Mouse (Mus musculus) intestine, embryonic 15.5 days (tissue): ENCODE results near the gene Paqr7. TPM values are rescaled to one million over a fixed set of nuclear protein-coding genes. Genes with fewer than 3 reads are reported as not detected.

Experiments
- ATAC-seq: fragments of 200-750 bp; cut with Nextera tagmentation; 2 replicates; pipeline ENCODE4 v1.8.0; 2017; ENCODE audit warnings: moderate TSS enrichment, moderate library complexity
- H3K27ac ChIP-seq: fragments of 300-500 bp; sonication (generic); 2 replicates; pipeline ENCODE4 v1.5.1; 2015; ENCODE audit warnings: mild to moderate bottlenecking, inconsistent platforms
- H3K27me3 ChIP-seq: fragments of 300-500 bp; sonication (generic); replicated peaks from 2 replicates; pipeline ENCODE4 v1.6.1; 2015; ENCODE audit warnings: inconsistent platforms
- H3K36me3 ChIP-seq: fragments of 300-500 bp; sonication (generic); 2 replicates; pipeline ENCODE4 v1.6.1; 2015; ENCODE audit warnings: inconsistent platforms
- H3K4me1 ChIP-seq: fragments of 300-500 bp; sonication (generic); replicated peaks from 2 replicates; pipeline ENCODE4 v1.6.1; 2015; ENCODE audit warnings: inconsistent platforms
- H3K4me2 ChIP-seq: fragments of 300-500 bp; sonication (generic); replicated peaks from 2 replicates; pipeline ENCODE4 v1.6.1; 2015; ENCODE audit warnings: mild to moderate bottlenecking, inconsistent platforms
- H3K4me3 ChIP-seq: fragments of 300-500 bp; sonication (generic); replicated peaks from 2 replicates; pipeline ENCODE4 v1.5.1; 2015; ENCODE audit warnings: inconsistent platforms
- H3K9ac ChIP-seq: fragments of 300-500 bp; sonication (generic); 2 replicates; pipeline ENCODE4 v1.6.1; 2015; ENCODE audit warnings: inconsistent platforms
- H3K9me3 ChIP-seq: fragments of 300-500 bp; sonication (generic); 2 replicates; pipeline ENCODE4 v1.6.1; 2016; ENCODE audit warnings: inconsistent platforms
- WGBS: fragments of 180-500 bp; shearing (Covaris S2); methylation state at CpG from one replicate; pipeline ENCODE4 v1.1.7; 2015; 5-methylcytosine and 5-hydroxymethylcytosine counted together
- polyA plus RNA-seq: library from polyadenylated mRNA; unstranded; fragments of >200 nt; fragmentation: Nextera tagmentation; extraction: Ambion mirVana; gene quantifications from 2 replicates; pipeline ENCODE4 v1.2.1, GENCODE M21; 2015

Gene Paqr7
- polyA plus RNA-seq, 1 experiment from 2014 or later = 11.5 TPM

DNA sequence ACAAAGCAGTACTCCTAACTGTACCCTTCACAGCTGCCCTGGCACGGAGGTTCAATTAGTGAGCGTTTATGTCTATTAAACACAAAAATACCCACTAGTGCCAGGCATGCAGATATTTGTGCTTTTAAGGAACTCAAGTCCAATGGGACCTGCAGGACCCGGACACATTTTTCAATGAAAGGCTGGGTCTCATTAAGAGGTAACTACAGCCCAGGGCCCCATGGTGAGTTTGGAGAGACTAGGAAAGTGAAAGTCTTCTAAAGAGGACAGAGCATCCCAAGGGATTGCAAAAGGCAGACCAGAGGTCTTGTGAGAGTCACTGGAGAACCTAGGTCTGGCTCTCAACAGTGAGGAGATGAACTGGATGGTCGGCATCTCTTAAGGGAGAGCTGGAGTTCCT, 36.9 kb downstream of the Paqr7 start:
- 84% methylated on average over 4 of the region's 4 CpGs for WGBS
- no peaks in the 10 kb centered on the region for H3K27me3 ChIP-seq
- H3K27ac ChIP-seq = no peak overlapping the region
- peaks cover 18% of the 10 kb centered on the region for H3K36me3 ChIP-seq
- H3K9ac ChIP-seq = 0 out of 2 replicates have a peak overlapping the region, but pooled peaks have one; percentile 81
- H3K4me3 ChIP-seq = no peak overlapping the region; the same call in 1 of the 2 replicates
- no peaks in the 10 kb centered on the region for H3K9me3 ChIP-seq
- peak overlapping the region; percentile 79 for H3K4me2 ChIP-seq
- H3K4me1 ChIP-seq = peaks cover 13% of the 10 kb centered on the region
- no peak for ATAC-seq

DNA sequence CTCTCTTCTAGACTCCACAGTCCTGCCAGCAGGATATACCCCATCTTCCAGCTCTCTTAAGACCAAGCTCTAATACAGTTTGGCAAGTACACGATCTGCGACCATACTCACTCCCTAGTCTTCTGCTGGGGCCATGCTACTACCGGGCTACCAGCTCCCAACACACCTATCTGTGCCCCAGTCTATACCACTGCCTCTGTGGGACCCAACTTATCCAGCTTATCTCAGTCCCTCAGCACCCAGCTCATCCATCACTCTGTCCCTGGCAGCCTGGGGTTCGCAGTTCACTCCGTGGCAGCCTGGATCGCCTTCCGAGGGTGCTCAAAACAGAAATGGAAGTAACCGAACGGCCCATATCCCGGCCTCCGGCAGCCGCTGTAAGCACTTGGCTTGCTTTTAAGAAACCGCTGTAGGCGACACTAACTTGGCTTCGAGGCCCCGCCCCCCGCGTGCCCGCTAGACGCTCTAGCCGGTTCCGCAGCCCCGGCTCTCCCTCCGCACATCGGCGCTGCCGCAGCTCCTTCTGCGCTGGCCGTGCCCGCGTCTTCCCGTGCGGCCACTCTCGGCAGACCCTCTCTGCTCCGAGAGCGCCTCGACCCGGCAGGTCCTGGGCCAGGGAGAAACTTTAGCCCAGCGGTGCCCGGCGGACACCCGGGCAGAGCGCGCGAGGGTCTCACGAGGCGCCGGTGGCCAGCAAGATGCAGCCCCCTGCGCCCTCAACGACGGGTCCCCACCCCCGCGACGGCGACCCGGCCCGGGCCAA, 37.8 kb downstream of the Paqr7 start:
- peaks cover 14% of the 10 kb centered on the region for H3K36me3 ChIP-seq
- under 1% methylated on average over 57 of the region's 57 CpGs for WGBS
- H3K27ac ChIP-seq = peak overlapping the region; percentile 79
- H3K27me3 ChIP-seq = no peaks in the 10 kb centered on the region
- peaks cover 13% of the 10 kb centered on the region for H3K4me1 ChIP-seq
- peak; percentile 22 for ATAC-seq
- H3K4me2 ChIP-seq = peak overlapping the region; percentile 79
- peak overlapping the region; percentile 81 for H3K9ac ChIP-seq
- H3K9me3 ChIP-seq = no peaks in the 10 kb centered on the region
- peak overlapping the region; percentile 98 for H3K4me3 ChIP-seq

DNA sequence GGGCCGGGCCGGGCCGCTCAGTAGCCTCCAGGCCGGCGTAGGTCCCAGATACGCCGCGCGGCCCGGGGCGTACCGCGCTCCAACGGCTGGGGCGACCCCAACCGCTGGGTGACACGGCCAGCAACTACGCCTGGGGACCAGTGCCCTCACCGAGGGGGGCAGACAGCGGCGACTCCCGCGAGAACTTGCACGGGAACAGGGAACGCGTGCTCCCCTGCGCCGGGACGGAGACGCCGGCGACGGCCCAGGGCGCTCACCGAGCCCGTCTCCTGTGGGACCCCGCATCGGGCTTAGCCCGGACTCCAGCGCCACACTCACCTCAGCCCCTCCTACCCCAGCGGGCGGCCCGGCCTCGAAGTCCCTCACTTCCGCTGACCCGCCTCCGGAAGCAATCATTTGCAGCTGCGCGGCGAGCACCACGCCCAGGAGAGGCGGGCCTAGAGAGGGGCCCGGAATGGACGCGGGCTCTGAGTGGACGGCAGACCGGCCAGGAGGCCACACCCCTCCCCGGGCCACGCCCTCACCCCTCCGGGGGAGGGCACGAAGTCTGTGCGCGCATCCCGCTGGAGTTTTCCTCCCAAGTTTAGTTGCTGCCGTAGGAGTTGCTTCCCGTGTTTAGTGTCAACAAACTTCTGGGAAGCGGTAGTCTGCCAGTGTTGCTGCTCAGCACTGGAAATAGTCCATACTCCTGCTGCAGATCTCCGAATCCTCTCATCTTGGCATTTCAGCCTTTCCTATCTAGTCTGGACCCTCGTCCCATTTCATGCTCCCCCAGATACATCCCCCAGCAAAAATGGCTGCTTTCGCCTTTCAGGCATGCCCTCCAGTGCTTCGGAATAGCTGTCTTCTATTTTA, 38.7 kb downstream of the Paqr7 start, which contains the start of gene Mtfr1l:
Gene Mtfr1l, minus strand, starts transcription at position 456 of the 855 bp plus-strand sequence.
- under 1% methylated on average over 71 of the region's 71 CpGs for WGBS
- Histone ChIP-seq H3K9ac (peak within 1 kb of the TSS; percentile 81), H3K36me3 (peaks cover 8% of the 10 kb centered on the region), H3K4me3 (peak within 1 kb of the TSS; percentile 98), H3K27me3 (no peaks in the 10 kb centered on the region), H3K9me3 (no peaks in the 10 kb centered on the region), H3K4me1 (peaks cover 13% of the 10 kb centered on the region), H3K27ac (peak within 1 kb of the TSS; percentile 79), H3K4me2 (peak within 1 kb of the TSS; percentile 79)
- peak; percentile 99 for ATAC-seq

DNA sequence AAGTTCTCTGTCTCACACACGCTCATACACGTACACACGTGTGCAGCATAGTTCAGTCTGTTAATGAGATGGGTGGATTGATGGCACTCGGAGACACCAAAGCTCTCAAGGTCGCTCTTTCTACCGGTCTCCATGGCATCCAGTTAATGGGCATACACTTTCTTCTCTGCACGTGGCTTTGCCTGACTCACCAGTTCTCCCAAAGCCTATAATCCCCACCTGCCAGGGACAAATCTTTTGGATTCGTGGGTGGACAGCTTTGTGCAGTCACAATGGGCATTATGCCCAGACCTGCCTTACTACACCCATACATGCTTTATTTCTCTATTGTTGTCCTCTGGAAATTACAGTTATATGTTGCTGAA, 39.3 kb downstream of the Paqr7 start:
- peak overlapping the region; percentile 79 for H3K4me2 ChIP-seq
- H3K36me3 ChIP-seq = peaks cover 4% of the 10 kb centered on the region; the same call in 1 of the 2 replicates
- H3K9me3 ChIP-seq = no peaks in the 10 kb centered on the region
- H3K9ac ChIP-seq = peak overlapping the region; percentile 49
- peaks cover 13% of the 10 kb centered on the region for H3K4me1 ChIP-seq
- WGBS = 7% methylated on average over 8 of the region's 8 CpGs
- peak overlapping the region; percentile 98 for H3K4me3 ChIP-seq
- peak overlapping the region; percentile 75 for H3K27ac ChIP-seq
- ATAC-seq = peak; percentile 14; the same call in 1 of the 2 replicates
- no peaks in the 10 kb centered on the region for H3K27me3 ChIP-seq

DNA sequence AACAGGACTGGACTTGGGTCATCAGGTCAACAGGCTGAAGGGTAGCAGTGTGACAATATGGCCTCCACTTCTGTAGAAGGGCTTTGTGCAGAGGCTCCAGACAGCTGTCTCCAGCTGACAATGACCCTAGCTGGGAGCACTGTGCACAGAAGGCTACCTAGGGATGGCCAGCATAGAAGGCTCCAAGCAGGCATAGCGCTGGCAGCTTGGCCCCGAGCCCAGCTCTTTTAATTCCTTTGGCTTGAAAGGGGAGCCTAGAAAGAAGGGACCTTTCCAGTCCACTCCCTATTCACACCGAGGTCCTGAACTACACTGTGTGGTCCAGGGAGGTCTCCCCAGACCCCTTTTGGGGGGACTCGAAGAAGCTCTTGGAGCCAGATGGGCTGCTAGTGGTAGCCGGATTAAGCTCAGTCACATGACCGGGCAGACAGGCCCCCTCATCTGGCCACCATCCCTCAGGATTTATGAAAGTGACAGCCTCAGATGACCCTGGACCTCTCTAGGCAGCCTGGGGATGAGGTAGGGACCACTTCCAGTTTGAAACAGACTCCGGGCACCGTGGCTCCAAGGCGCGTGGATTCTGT, 42.6 kb downstream of the Paqr7 start:
- H3K4me2 ChIP-seq = no peak overlapping the region
- peaks cover 13% of the 10 kb centered on the region for H3K36me3 ChIP-seq
- peaks cover 6% of the 10 kb centered on the region for H3K4me1 ChIP-seq
- H3K9ac ChIP-seq = no peak overlapping the region
- no peak for ATAC-seq
- 83% methylated on average over 10 of the region's 10 CpGs for WGBS
- no peak overlapping the region for H3K27ac ChIP-seq
- H3K9me3 ChIP-seq = no peaks in the 10 kb centered on the region
- no peaks in the 10 kb centered on the region for H3K27me3 ChIP-seq
- H3K4me3 ChIP-seq = no peak overlapping the region

DNA sequence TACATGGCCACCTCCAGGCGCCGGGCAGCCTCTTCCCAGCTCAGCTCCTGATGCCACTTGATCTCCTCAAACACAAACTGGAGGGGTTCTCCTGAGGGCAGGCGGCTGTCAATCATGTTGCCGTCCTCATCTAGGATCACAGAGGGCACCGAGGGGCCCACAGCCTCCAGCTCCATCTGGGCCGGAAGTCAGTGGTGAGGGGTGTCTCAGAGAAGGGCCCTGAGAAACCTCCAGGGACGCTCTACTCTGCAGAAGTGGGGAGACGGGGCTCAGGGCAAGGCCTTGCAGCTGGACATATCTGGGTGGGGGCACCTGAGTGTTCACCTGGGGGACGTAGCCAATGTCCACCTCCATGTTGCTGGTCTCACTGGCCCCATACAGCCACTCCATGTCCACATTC, 46.2 kb downstream of the Paqr7 start:
- H3K27ac ChIP-seq = no peak overlapping the region

GRCm38 (mm10) chr4:134543261-134543660, 46.8 kb downstream of the Paqr7 start:
- H3K27ac ChIP-seq = no peak overlapping the region
- peaks cover 10% of the 10 kb centered on the region for H3K4me1 ChIP-seq
- H3K9me3 ChIP-seq = no peaks in the 10 kb centered on the region
- no peak overlapping the region for H3K9ac ChIP-seq
- H3K4me2 ChIP-seq = no peak overlapping the region
- ATAC-seq = peak; percentile 73
- 4% methylated on average over 5 of the region's 5 CpGs for WGBS
- H3K27me3 ChIP-seq = no peaks in the 10 kb centered on the region
- no peak overlapping the region for H3K4me3 ChIP-seq
- H3K36me3 ChIP-seq = peaks cover 16% of the 10 kb centered on the region

More for the DNA sequence above, 46.2 kb downstream of the Paqr7 start:
- ATAC-seq = peak; percentile 4; the same call in 1 of the 2 replicates
- Histone ChIP-seq H3K9me3 (no peaks in the 10 kb centered on the region), H3K4me1 (peaks cover 7% of the 10 kb centered on the region), H3K9ac (no peak overlapping the region), H3K27me3 (no peaks in the 10 kb centered on the region), H3K36me3 (peaks cover 16% of the 10 kb centered on the region), H3K4me3 (no peak overlapping the region), H3K4me2 (no peak overlapping the region)
- 91% methylated on average over 9 of the region's 9 CpGs for WGBS

DNA sequence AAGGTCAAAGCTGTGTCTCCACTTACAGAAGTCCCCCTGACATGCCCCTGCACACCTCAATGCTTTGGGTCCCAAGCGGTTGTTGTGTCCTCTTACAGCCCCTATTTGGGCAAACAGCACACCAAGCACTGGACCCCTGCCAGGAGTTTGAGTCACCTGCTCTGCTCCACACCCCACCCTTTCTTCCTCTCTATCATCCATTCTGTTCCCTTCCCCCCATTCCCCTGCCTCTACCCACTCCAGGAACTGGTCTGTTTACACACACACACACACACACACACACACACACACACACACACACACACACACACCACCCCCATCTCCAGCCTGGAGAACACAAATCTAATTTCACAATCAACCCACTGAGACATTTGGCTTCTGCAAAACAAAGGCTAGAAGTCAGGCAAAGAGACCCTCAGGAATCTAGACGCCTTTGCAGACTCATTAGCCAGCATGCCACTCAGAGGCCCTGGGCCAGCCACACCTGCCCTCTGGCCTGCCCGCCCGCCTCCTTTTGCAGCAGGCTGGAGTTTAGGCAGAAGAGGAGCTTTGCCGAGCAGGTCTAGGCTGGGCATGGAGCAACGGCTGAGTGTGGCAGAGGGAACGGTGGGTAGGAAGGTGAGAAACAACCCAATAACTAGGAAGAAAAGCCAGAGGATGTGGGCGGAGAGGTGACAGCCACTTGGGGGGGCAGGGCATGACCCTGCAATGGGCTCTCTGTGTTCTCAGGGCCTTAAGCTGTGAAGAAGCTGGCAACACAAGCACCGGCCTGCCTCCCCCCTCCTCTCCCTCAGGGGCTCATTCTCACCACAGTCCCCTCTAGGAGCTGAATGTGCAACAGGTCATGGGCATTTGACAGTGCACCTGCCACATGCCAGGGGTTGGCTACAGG, 50.6 kb downstream of the Paqr7 start:
- Histone ChIP-seq H3K4me1 (peaks cover 16% of the 10 kb centered on the region), H3K4me3 (no peak overlapping the region), H3K27me3 (no peaks in the 10 kb centered on the region), H3K9ac (no peak overlapping the region), H3K9me3 (no peaks in the 10 kb centered on the region), H3K4me2 (0 out of 2 replicates have a peak overlapping the region, but pooled peaks have one; percentile 1), H3K27ac (0 out of 2 replicates have a peak overlapping the region, but pooled peaks have one; percentile 3), H3K36me3 (peaks cover 18% of the 10 kb centered on the region)
- ATAC-seq = no peak
- WGBS = 55% methylated on average over 9 of the region's 9 CpGs

- H3K27ac ChIP-seq = no peak overlapping the region
- peaks cover 16% of the 10 kb centered on the region for H3K36me3 ChIP-seq
- H3K9ac ChIP-seq = no peak overlapping the region
- no peaks in the 10 kb centered on the region for H3K9me3 ChIP-seq
- H3K4me3 ChIP-seq = no peak overlapping the region
- no peaks in the 10 kb centered on the region for H3K27me3 ChIP-seq
- 67% methylated on average over 18 of the region's 18 CpGs for WGBS
- peaks cover 19% of the 10 kb centered on the region for H3K4me1 ChIP-seq
- no peak for ATAC-seq
- H3K4me2 ChIP-seq = no peak overlapping the region
Observed at GRCm38 (mm10) chr4:134548169-134548938, 51.9 kb downstream of the Paqr7 start.

DNA sequence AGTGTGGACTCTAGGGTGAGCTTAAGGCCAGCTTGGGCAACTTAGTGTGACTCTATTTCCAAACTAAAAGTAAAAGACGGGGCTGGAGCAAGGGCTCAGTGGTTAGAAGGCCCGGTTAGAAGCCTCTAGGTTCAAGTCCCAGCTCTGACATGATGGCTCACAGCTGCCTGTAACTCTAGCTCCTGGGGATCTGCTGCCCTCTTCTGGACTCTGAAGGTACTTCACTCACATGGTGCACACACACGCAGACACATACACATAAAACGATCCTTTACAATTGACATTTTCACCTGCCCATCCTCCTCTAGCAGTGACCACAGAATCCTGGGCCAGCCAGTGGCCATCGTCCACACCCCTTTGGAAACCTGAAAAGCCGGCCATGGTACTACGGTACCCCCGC, 53.4 kb downstream of the Paqr7 start:
- H3K36me3 ChIP-seq = peaks cover 16% of the 10 kb centered on the region
- no peak overlapping the region for H3K9ac ChIP-seq
- H3K4me2 ChIP-seq = no peak overlapping the region
- WGBS = 97% methylated on average over 8 of the region's 8 CpGs
- H3K27ac ChIP-seq = no peak overlapping the region
- H3K9me3 ChIP-seq = no peaks in the 10 kb centered on the region
- peaks cover 19% of the 10 kb centered on the region for H3K4me1 ChIP-seq
- H3K4me3 ChIP-seq = no peak overlapping the region
- H3K27me3 ChIP-seq = no peaks in the 10 kb centered on the region
- no peak for ATAC-seq
